Mouse (Mus musculus) hindbrain, embryonic 16.5 days (tissue): ENCODE measurements at regions not wholly inside any gene's neighbourhood (a gene's known extent, or its start where the extent isn't known, plus 50 kb on each side); places are given as distances from the start of the nearest gene placed in this dataset.
A peak's percentile ranks its signal among the peaks of the same experiment; 100 is the strongest.
"Not testable (repeated sequence)": the region's sequence is repeated elsewhere in the genome, so short reads cannot be mapped to it uniquely, and the experiment has no call there.

ENCODE experiments used
- ATAC-seq: fragments of 200-750 bp; cut with Nextera tagmentation; 2 replicates; pipeline ENCODE4 v1.8.0; 2017; ENCODE audit warnings: moderate TSS enrichment, moderate library complexity
- H3K27ac ChIP-seq: fragments of 300-500 bp; sonication (generic); 2 replicates; pipeline ENCODE4 v1.5.1; 2014; ENCODE audit warnings: low read depth, mild to moderate bottlenecking, control low read depth, low read length, moderate library complexity
- H3K27me3 ChIP-seq: fragments of 300-500 bp; sonication (generic); replicated peaks from 2 replicates; pipeline ENCODE4 v1.6.1; 2014; ENCODE audit warnings: low read length; ENCODE audit not compliant: control insufficient read depth, insufficient read depth
- H3K36me3 ChIP-seq: fragments of 300-500 bp; sonication (generic); 2 replicates; pipeline ENCODE4 v1.6.1; 2014; ENCODE audit warnings: mild to moderate bottlenecking, low read length, moderate library complexity, mixed read lengths; ENCODE audit not compliant: control insufficient read depth, insufficient read depth
- H3K4me1 ChIP-seq: fragments of 300-500 bp; sonication (generic); 2 replicates; pipeline ENCODE4 v1.6.1; 2014; ENCODE audit warnings: low read depth, low read length; ENCODE audit not compliant: control insufficient read depth, insufficient read depth
- H3K4me2 ChIP-seq: fragments of 300-500 bp; sonication (generic); 2 replicates; pipeline ENCODE4 v1.6.1; 2014; ENCODE audit warnings: mild to moderate bottlenecking, low read length, control low read depth, moderate library complexity
- H3K4me3 ChIP-seq: fragments of 300-500 bp; sonication (generic); 2 replicates; pipeline ENCODE4 v1.5.1; 2014; ENCODE audit warnings: mild to moderate bottlenecking, low read length, control low read depth, moderate library complexity
- H3K9ac ChIP-seq: fragments of 300-500 bp; sonication (generic); 2 replicates; pipeline ENCODE4 v1.6.1; 2014; ENCODE audit warnings: low read depth, mild to moderate bottlenecking, control low read depth, low read length, moderate library complexity
- H3K9me3 ChIP-seq: fragments of 300-500 bp; sonication (generic); 2 replicates; pipeline ENCODE4 v1.6.1; 2014; ENCODE audit warnings: mild to moderate bottlenecking, low read length, moderate library complexity; ENCODE audit not compliant: control insufficient read depth
- WGBS: fragments of 180-500 bp; shearing (Covaris S2); extraction: QIAGEN DNeasy Blood & Tissue Kit; methylation state at CpG from one replicate; pipeline ENCODE4 v1.1.7; 2014; 5-methylcytosine and 5-hydroxymethylcytosine counted together

- H3K4me2 ChIP-seq, result no peak overlapping the region
- H3K9me3 ChIP-seq, result no peaks in the 10 kb centered on the region
- no peaks in the 10 kb centered on the region for H3K4me1 ChIP-seq
- H3K27me3 ChIP-seq, result no peaks in the 10 kb centered on the region
- no peak overlapping the region for H3K27ac ChIP-seq
- H3K36me3 ChIP-seq, result no peaks in the 10 kb centered on the region
- WGBS, result 29% methylated on average over 4 of the region's 4 CpGs
- H3K9ac ChIP-seq, result no peak overlapping the region
- no peak overlapping the region for H3K4me3 ChIP-seq
- peak; percentile 71 for ATAC-seq
Measured at GRCm38 (mm10) chr10:46087766-46088165, 510.1 kb downstream of the Hace1 start.

- no peak overlapping the region for H3K4me3 ChIP-seq
- no peak overlapping the region for H3K27ac ChIP-seq
- no peaks in the 10 kb centered on the region for H3K4me1 ChIP-seq
- no peak overlapping the region for H3K4me2 ChIP-seq
- H3K36me3 ChIP-seq, result no peaks in the 10 kb centered on the region
- H3K9me3 ChIP-seq, result no peaks in the 10 kb centered on the region
- no peak for ATAC-seq
- H3K27me3 ChIP-seq, result no peaks in the 10 kb centered on the region
- no peak overlapping the region for H3K9ac ChIP-seq
Measured at GRCm38 (mm10) chr10:46100837-46101236, 523.2 kb downstream of the Hace1 start.

GRCm38 (mm10) chr10:46108810-46109209, 531.2 kb downstream of the Hace1 start:
- WGBS, result 41% methylated on average over 4 of the region's 4 CpGs
- Histone ChIP-seq H3K4me1 (no peaks in the 10 kb centered on the region), H3K36me3 (no peaks in the 10 kb centered on the region), H3K27ac (no peak overlapping the region), H3K27me3 (no peaks in the 10 kb centered on the region), H3K9ac (no peak overlapping the region), H3K9me3 (no peaks in the 10 kb centered on the region), H3K4me2 (no peak overlapping the region), H3K4me3 (no peak overlapping the region)
- ATAC-seq, result no peak

GRCm38 (mm10) chr10:46114631-46115130, 537.1 kb downstream of the Hace1 start:
- H3K27ac ChIP-seq, result no peak overlapping the region
- H3K27me3 ChIP-seq, result no peaks in the 10 kb centered on the region
- no peak overlapping the region for H3K4me3 ChIP-seq
- ATAC-seq, result no peak
- H3K9ac ChIP-seq, result no peak overlapping the region
- no peak overlapping the region for H3K4me2 ChIP-seq
- H3K36me3 ChIP-seq, result no peaks in the 10 kb centered on the region
- no peaks in the 10 kb centered on the region for H3K4me1 ChIP-seq
- no peaks in the 10 kb centered on the region for H3K9me3 ChIP-seq
- WGBS, result 90% methylated on average over 5 of the region's 5 CpGs

- not testable (repeated sequence) for H3K27ac ChIP-seq, H3K4me3 ChIP-seq, H3K4me2 ChIP-seq, H3K9ac ChIP-seq, H3K36me3 ChIP-seq, ATAC-seq, H3K4me1 ChIP-seq, H3K27me3 ChIP-seq, H3K9me3 ChIP-seq
- WGBS, result 88% methylated on average over 2 of the region's 2 CpGs
Measured at GRCm38 (mm10) chr10:46122409-46122808, 544.8 kb downstream of the Hace1 start.

GRCm38 (mm10) chr10:46123795-46124194, 546.2 kb downstream of the Hace1 start:
- Histone ChIP-seq H3K9ac (no peak overlapping the region), H3K27ac (no peak overlapping the region), H3K36me3 (no peaks in the 10 kb centered on the region), H3K27me3 (no peaks in the 10 kb centered on the region), H3K4me3 (no peak overlapping the region), H3K4me2 (no peak overlapping the region), H3K9me3 (no peaks in the 10 kb centered on the region), H3K4me1 (no peaks in the 10 kb centered on the region)
- ATAC-seq, result no peak

- no peak overlapping the region for H3K4me2 ChIP-seq
- H3K27me3 ChIP-seq, result no peaks in the 10 kb centered on the region
- H3K27ac ChIP-seq, result no peak overlapping the region
- no peak overlapping the region for H3K4me3 ChIP-seq
- H3K9me3 ChIP-seq, result no peaks in the 10 kb centered on the region
- no peaks in the 10 kb centered on the region for H3K36me3 ChIP-seq
- WGBS, result 47% methylated on average over 2 of the region's 2 CpGs
- no peak for ATAC-seq
- no peaks in the 10 kb centered on the region for H3K4me1 ChIP-seq
- H3K9ac ChIP-seq, result no peak overlapping the region
Measured at GRCm38 (mm10) chr10:46135120-46135748, 557.6 kb downstream of the Hace1 start.

- Histone ChIP-seq H3K27me3 (no peaks in the 10 kb centered on the region), H3K4me1 (no peaks in the 10 kb centered on the region), H3K9me3 (no peaks in the 10 kb centered on the region), H3K4me2 (no peak overlapping the region), H3K27ac (no peak overlapping the region), H3K9ac (no peak overlapping the region), H3K4me3 (no peak overlapping the region), H3K36me3 (no peaks in the 10 kb centered on the region)
- 67% methylated on average over 2 of the region's 2 CpGs for WGBS
- no peak for ATAC-seq
Measured at GRCm38 (mm10) chr10:46174035-46174434, 596.4 kb downstream of the Hace1 start.

- Histone ChIP-seq H3K4me1 (no peaks in the 10 kb centered on the region), H3K9me3 (no peaks in the 10 kb centered on the region), H3K4me3 (no peak overlapping the region), H3K36me3 (no peaks in the 10 kb centered on the region), H3K9ac (no peak overlapping the region), H3K27me3 (no peaks in the 10 kb centered on the region), H3K4me2 (no peak overlapping the region), H3K27ac (no peak overlapping the region)
- peak; percentile 60; the same call in 1 of the 2 replicates for ATAC-seq
- WGBS, result 67% methylated on average over 4 of the region's 4 CpGs
Measured at GRCm38 (mm10) chr10:46185763-46186458, 608.3 kb downstream of the Hace1 start.
